Mouse (Mus musculus) lung, embryonic 16.5 days (tissue): ENCODE data around the gene Nkrf. TPM values are rescaled to one million over a fixed set of nuclear protein-coding genes. Genes with fewer than 3 reads are reported as not detected.

Source experiments
- ATAC-seq: fragments of 200-750 bp; cut with Nextera tagmentation; 2 replicates; pipeline ENCODE4 v1.8.0; 2017; ENCODE audit warnings: low read depth, mild to moderate bottlenecking, moderate library complexity
- H3K27ac ChIP-seq: fragments of 300-500 bp; sonication (generic); 2 replicates; pipeline ENCODE4 v1.5.1; 2014; ENCODE audit warnings: mild to moderate bottlenecking, control low read depth, low read length
- H3K27me3 ChIP-seq: fragments of 300-500 bp; sonication (generic); 2 replicates; pipeline ENCODE4 v1.6.1; 2014; ENCODE audit warnings: low read depth, low read length, mixed read lengths; ENCODE audit not compliant: control insufficient read depth, insufficient read depth
- H3K36me3 ChIP-seq: fragments of 300-500 bp; sonication (generic); 2 replicates; pipeline ENCODE4 v1.6.1; 2014; ENCODE audit warnings: low read length; ENCODE audit not compliant: control insufficient read depth, insufficient read depth
- H3K4me1 ChIP-seq: fragments of 300-500 bp; sonication (generic); replicated peaks from 2 replicates; pipeline ENCODE4 v1.6.1; 2014; ENCODE audit warnings: low read length, mixed read lengths; ENCODE audit not compliant: control insufficient read depth, insufficient read depth
- H3K4me2 ChIP-seq: fragments of 300-500 bp; sonication (generic); 2 replicates; pipeline ENCODE4 v1.6.1; 2014; ENCODE audit warnings: low read depth, low read length, control low read depth
- H3K4me3 ChIP-seq: fragments of 300-500 bp; sonication (generic); 2 replicates; pipeline ENCODE4 v1.5.1; 2014; ENCODE audit warnings: mild to moderate bottlenecking, low read length, control low read depth
- H3K9ac ChIP-seq: fragments of 300-500 bp; sonication (generic); 2 replicates; pipeline ENCODE4 v1.6.1; 2014; ENCODE audit warnings: low read length, control low read depth
- H3K9me3 ChIP-seq: fragments of 300-500 bp; sonication (generic); 2 replicates; pipeline ENCODE4 v1.6.1; 2016; ENCODE audit warnings: low read length; ENCODE audit not compliant: control insufficient read depth
- WGBS: fragments of 180-500 bp; shearing (Covaris S2); extraction: QIAGEN DNeasy Blood & Tissue Kit; methylation state at CpG from one replicate; pipeline ENCODE4 v1.1.7; 2014; 5-methylcytosine and 5-hydroxymethylcytosine counted together
- polyA plus RNA-seq: library from polyadenylated mRNA; unstranded; fragments of >200 nt; fragmentation: Nextera tagmentation; extraction: Ambion mirVana; gene quantifications from 2 replicates; pipeline ENCODE4 v1.2.1, GENCODE M21; 2015

Nkrf gene
- 1.3 and 1.8 TPM in 2 replicates for polyA plus RNA-seq

- ATAC-seq: peak; percentile 71
These were observed at the start of gene Nkrf for GRCm38 (mm10) chrX:36902321-36903114. Gene Nkrf, minus strand, starts transcription at chrX:36902899.

DNA sequence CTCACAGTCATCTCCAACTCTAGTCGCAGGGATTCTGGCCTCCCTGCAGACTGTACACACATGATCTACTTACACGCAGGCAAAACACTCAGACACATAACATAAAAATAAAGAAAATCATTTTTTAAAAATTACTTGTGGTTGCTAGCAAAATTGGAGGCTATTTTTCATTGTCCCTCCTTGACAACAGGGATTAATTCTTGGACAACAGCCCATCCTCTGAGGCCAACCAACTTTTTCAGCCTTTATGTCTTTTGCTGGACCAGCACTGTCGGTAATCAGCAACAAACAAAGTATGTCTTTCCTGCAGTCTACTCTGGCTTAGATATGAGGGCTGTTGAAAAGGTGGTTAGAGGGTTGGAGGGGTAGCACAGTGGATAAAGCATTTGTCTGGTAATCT, 38.4 kb upstream of the Nkrf start:
- peaks cover 2% of the 10 kb centered on the region; the same call in 1 of the 2 replicates for H3K36me3 ChIP-seq
- no peaks in the 10 kb centered on the region; the same call in 1 of the 2 replicates for H3K4me1 ChIP-seq
- 61% methylated on average over 3 of the region's 3 CpGs for WGBS
- H3K27ac ChIP-seq: no peak overlapping the region
- no peak overlapping the region for H3K4me3 ChIP-seq
- no peak overlapping the region for H3K9ac ChIP-seq
- no peak overlapping the region for H3K4me2 ChIP-seq
- no peaks in the 10 kb centered on the region for H3K27me3 ChIP-seq
- no peaks in the 10 kb centered on the region for H3K9me3 ChIP-seq
- no peak for ATAC-seq

More at GRCm38 (mm10) chrX:36902321-36903114, at the start of gene Nkrf:
- Histone ChIP-seq H3K4me3 (peak within 1 kb of the TSS; percentile 60), H3K4me2 (peak within 1 kb of the TSS; percentile 62), H3K4me1 (no peaks in the 10 kb centered on the region), H3K27me3 (no peaks in the 10 kb centered on the region), H3K9ac (peak within 1 kb of the TSS; percentile 69), H3K36me3 (no peaks in the 10 kb centered on the region), H3K9me3 (no peaks in the 10 kb centered on the region), H3K27ac (peak within 1 kb of the TSS; percentile 39; the same call in 1 of the 2 replicates)
- 19% methylated on average over 36 of the region's 47 CpGs for WGBS

- H3K4me1 ChIP-seq: no peaks in the 10 kb centered on the region; the same call in 1 of the 2 replicates
- H3K9me3 ChIP-seq: no peaks in the 10 kb centered on the region
- H3K9ac ChIP-seq: no peak overlapping the region
- WGBS: 51% methylated on average over 4 of the region's 4 CpGs
- ATAC-seq: peak; percentile 97
- H3K36me3 ChIP-seq: peaks cover 2% of the 10 kb centered on the region; the same call in 1 of the 2 replicates
- no peak overlapping the region for H3K27ac ChIP-seq
- no peak overlapping the region for H3K4me3 ChIP-seq
- no peaks in the 10 kb centered on the region for H3K27me3 ChIP-seq
- H3K4me2 ChIP-seq: no peak overlapping the region
These were observed 37.2 kb upstream of the Nkrf start for GRCm38 (mm10) chrX:36939806-36940413.

GRCm38 (mm10) chrX:36935326-36935966, 32.7 kb upstream of the Nkrf start:
- Histone ChIP-seq H3K27ac (no peak overlapping the region), H3K4me1 (no peaks in the 10 kb centered on the region; the same call in 1 of the 2 replicates), H3K4me3 (no peak overlapping the region), H3K27me3 (no peaks in the 10 kb centered on the region), H3K9ac (no peak overlapping the region), H3K36me3 (no peaks in the 10 kb centered on the region), H3K4me2 (no peak overlapping the region), H3K9me3 (no peaks in the 10 kb centered on the region)
- 51% methylated on average over 7 of the region's 7 CpGs for WGBS
- no peak for ATAC-seq

GRCm38 (mm10) chrX:36930574-36930973, 27.9 kb upstream of the Nkrf start:
- H3K9ac ChIP-seq: no peak overlapping the region
- no peaks in the 10 kb centered on the region for H3K36me3 ChIP-seq
- 46% methylated on average over 1 of the region's 1 CpGs for WGBS
- H3K4me2 ChIP-seq: no peak overlapping the region
- H3K9me3 ChIP-seq: no peaks in the 10 kb centered on the region
- H3K4me3 ChIP-seq: no peak overlapping the region
- H3K4me1 ChIP-seq: no peaks in the 10 kb centered on the region
- ATAC-seq: no peak
- no peaks in the 10 kb centered on the region for H3K27me3 ChIP-seq
- no peak overlapping the region for H3K27ac ChIP-seq

- Histone ChIP-seq H3K4me2 (no peak overlapping the region), H3K4me3 (no peak overlapping the region), H3K27me3 (no peaks in the 10 kb centered on the region), H3K4me1 (no peaks in the 10 kb centered on the region), H3K36me3 (no peaks in the 10 kb centered on the region), H3K9me3 (no peaks in the 10 kb centered on the region), H3K9ac (no peak overlapping the region), H3K27ac (no peak overlapping the region)
- no peak for ATAC-seq
- 54% methylated on average over 4 of the region's 4 CpGs for WGBS
These were observed 27.0 kb upstream of the Nkrf start for GRCm38 (mm10) chrX:36929694-36930093.

- Histone ChIP-seq H3K36me3 (no peaks in the 10 kb centered on the region), H3K4me2 (no peak overlapping the region), H3K4me3 (no peak overlapping the region), H3K9ac (no peak overlapping the region), H3K27ac (no peak overlapping the region), H3K9me3 (no peaks in the 10 kb centered on the region), H3K4me1 (no peaks in the 10 kb centered on the region), H3K27me3 (no peaks in the 10 kb centered on the region)
- 71% methylated on average over 4 of the region's 4 CpGs for WGBS
- no peak for ATAC-seq
These were observed 26.1 kb upstream of the Nkrf start for GRCm38 (mm10) chrX:36928791-36929190.

- Histone ChIP-seq H3K4me2 (no peak overlapping the region), H3K9ac (no peak overlapping the region), H3K36me3 (no peaks in the 10 kb centered on the region), H3K27ac (no peak overlapping the region), H3K4me3 (no peak overlapping the region), H3K27me3 (no peaks in the 10 kb centered on the region), H3K9me3 (no peaks in the 10 kb centered on the region), H3K4me1 (no peaks in the 10 kb centered on the region)
- ATAC-seq: no peak
- WGBS: 83% methylated on average over 4 of the region's 4 CpGs
These were observed 18.6 kb upstream of the Nkrf start for GRCm38 (mm10) chrX:36921346-36921745.

DNA sequence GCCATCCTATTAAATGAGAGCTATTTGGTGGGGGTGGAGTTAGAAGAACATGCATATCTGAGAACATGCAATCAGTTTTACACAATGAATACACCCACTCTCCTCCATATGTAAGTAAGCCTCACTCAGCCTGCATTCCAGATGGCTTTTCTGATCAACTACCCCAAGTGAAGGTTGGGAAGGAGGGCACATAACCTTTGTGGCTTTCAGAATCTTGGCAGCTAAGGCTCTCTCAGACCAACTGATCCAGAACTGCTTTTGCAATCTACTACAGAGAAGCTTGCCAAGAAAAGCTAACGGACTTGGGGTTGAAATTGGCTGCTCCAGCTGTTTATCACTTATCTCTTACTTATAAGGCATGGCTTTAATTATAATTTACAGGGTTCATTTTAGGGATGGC, 15.1 kb upstream of the Nkrf start:
- no peak overlapping the region for H3K9ac ChIP-seq
- no peaks in the 10 kb centered on the region for H3K27me3 ChIP-seq
- H3K4me3 ChIP-seq: no peak overlapping the region
- no peak for ATAC-seq
- H3K4me1 ChIP-seq: no peaks in the 10 kb centered on the region
- H3K9me3 ChIP-seq: no peaks in the 10 kb centered on the region
- H3K4me2 ChIP-seq: no peak overlapping the region
- 73% methylated on average over 1 of the region's 1 CpGs for WGBS
- no peaks in the 10 kb centered on the region for H3K36me3 ChIP-seq
- H3K27ac ChIP-seq: no peak overlapping the region
